Mouse (Mus musculus) inflammation-experienced regulatory T-cells, adult 6 months (primary cell): ENCODE results near the gene Adamts9. TPM values are rescaled to one million over a fixed set of nuclear protein-coding genes. Genes with fewer than 3 reads are reported as not detected.

Experiments used
- ATAC-seq: one replicate; pipeline ENCODE4 v1.8.0; 2017
- polyA plus RNA-seq, 3 experiments: library from polyadenylated mRNA; unstranded; fragments of 100-300 nt; shearing (Covaris generic); gene quantifications; one replicate each; pipeline ENCODE4 v1.2.1; 2017

The Adamts9 gene
- polyA plus RNA-seq = under 1 TPM in 2 of 3 experiments, not detected in 1; 0.20 to 0.35 TPM

DNA sequence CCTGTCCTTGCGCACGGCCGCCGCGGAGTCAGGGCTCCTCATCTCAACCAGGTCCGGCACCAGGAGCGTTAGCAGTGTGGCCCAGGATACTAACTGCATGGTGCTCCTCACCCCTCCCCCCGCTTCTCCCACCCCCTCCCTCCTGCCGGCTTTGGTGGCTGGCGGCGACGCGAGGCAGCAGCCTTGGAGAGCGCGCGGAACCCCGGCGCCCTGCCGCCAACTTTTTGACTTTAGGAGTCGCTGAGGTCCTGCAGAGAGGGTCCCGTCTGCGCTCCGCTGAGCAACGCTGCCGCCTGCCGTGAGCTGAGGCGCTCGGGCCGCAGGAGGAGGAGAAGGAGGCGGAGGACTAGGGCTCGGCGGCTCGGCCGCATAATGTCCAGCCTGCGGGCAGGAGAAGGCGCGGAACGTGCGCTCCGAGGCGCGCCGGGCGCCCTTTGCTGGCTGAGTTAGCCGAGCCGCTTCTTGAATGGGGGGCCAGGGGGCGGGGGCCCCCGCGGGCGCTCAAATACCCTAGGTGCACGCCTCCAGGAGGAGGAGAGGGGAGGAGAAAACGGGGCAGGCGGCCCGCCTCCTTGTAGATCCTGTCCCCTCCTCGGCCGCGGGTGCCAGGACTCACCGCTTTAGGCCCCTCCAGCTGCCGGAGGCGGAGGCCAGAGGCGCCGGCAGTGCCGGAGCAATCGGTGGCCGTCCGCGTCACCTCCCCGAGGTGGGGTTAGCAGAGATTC is at the start of gene Adamts9:
TSS of gene Adamts9 (minus strand) at position 436 of the 725 bp plus-strand sequence.
- no peak for ATAC-seq

DNA sequence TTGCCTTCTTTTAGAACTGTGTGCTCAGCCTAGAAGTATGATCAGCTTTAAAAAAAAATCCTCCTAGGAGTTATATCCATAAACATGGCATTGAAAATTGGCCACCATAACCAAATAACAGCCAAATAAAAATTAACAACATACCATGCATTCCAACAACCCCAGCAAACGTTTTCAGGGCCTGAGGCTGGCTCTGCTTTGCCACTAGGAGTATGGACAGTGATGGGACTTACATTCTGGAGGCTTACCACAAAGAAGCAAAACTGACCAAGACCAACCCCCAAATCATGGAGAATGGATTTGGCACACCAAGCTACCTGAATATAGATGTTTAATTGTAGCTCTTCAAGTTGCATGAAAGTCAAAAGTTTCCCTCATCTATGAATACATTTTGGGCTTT is 48.3 kb upstream of the Adamts9 start:
- ATAC-seq = no peak

DNA sequence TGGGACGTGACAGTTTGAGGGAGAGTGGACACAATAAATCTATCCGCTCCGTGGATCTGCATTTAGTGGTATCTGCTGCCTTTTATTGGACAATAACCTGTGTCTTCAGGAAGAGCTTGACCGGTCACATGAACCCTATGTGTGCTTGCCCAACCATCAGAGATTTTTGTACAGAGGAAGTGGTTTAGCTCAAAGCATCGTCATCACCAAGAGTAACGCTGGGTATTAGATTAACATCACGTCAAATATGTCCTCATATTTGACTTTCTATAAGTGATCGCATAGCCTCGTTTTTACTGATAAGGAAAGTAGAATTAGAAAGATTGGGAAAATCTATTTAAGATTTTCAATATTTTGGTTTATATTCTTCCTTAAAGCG is 45.3 kb upstream of the Adamts9 start:
- ATAC-seq = no peak

GRCm38 (mm10) chr6:92987846-92988619 is 44.7 kb upstream of the Adamts9 start:
- no peak for ATAC-seq

- ATAC-seq = no peak
Observed at GRCm38 (mm10) chr6:92987366-92987765, 44.1 kb upstream of the Adamts9 start.

GRCm38 (mm10) chr6:92983421-92983820 is 40.1 kb upstream of the Adamts9 start:
- no peak for ATAC-seq

- ATAC-seq = no peak
Observed at GRCm38 (mm10) chr6:92981451-92982186, 38.3 kb upstream of the Adamts9 start.

DNA sequence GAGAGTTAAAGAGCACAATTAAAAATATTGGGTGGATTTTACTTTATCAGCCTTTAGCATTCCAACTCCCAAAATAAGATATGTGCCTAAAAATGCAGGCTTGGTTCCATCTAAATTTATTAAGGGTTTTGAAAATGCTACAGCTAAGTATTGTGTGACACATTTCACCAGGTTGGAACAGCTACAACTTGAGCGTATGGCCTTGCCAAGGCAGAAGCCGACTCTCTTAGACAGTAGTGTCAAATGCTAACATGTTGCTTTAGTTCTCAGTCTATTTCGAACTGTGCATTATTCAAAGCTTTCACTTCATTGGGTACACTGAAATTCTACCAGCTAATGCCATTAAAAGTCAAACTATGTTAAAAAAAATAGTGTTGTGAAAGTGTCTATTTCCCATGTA is 30.0 kb upstream of the Adamts9 start:
- no peak for ATAC-seq

GRCm38 (mm10) chr6:92968718-92969117 is 25.4 kb upstream of the Adamts9 start:
- ATAC-seq = no peak

DNA sequence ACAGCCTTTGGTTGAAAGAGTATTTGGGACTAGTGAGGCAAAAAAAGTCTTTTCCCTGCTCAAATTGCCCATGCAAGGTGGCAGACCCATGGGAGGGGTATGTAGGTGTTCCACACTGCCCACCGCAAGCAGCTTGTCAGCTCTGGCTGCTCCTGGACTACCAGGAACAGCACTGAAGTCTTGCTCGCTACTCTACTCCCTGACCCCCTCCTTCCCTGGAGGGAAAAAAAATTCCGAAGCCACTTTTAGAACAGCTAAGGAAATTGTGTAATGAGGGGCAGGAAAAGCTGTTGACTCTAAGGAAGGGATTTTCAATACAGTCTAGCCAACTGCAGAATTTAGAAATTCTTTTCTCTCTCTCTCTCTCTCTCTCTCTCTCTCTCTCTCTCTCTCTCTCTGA is 24.9 kb upstream of the Adamts9 start:
- ATAC-seq = no peak

- no peak for ATAC-seq
Observed at GRCm38 (mm10) chr6:92962966-92963365, 19.7 kb upstream of the Adamts9 start.

DNA sequence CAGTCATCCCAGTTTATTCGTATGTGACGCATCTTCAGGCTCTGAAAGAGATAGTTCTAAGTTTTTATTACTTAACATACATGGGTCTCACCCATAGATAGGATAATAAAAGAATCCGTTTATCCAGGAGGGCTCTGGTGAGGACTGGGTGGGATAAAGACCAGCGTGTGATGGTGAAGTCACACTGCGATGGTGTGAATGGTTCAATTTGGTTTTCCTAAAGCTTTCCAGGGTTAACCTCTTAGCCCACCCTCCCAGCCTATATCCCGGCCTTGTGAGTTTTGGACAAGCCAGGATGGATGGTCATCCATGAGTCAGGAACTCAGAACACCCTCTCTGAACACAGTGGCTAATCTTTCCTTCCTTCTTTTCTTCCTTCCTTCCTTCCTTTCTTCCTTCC is 17.7 kb upstream of the Adamts9 start:
- ATAC-seq = no peak

- no peak for ATAC-seq
Observed at GRCm38 (mm10) chr6:92959416-92959815, 16.1 kb upstream of the Adamts9 start.

DNA sequence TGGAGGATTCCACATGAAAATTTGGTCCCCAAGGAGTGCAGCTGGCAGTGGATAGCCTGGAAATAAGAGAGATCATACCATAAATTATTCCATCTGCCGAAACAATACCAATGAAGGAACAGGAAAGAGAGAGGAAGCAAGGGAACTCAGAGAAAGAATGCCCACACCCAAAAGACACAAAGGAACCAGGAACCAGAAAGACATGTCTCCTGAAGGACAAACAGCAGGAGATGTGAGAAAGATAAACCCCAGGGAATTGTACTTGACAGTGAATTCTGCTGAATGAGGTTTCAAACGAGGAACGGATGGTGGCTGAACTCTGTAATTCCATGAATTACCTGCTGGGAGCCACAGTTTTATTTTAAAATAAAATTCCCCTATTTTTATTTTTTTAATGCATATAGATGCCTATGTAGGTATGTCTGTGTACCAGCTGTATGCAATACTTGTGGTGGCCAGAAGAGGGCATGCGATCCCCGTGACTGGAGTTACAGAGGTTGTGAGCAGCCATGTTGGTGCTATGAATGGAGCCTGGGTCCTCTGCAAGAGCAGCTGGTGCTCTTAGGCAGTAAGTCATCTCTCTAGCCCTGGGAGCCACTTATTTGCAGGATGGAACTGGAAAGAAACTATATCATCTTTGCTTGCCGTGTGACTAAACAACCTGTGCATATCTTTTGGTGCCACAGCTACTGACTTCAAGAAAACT is 4.2 kb upstream of the Adamts9 start:
- ATAC-seq = no peak

DNA sequence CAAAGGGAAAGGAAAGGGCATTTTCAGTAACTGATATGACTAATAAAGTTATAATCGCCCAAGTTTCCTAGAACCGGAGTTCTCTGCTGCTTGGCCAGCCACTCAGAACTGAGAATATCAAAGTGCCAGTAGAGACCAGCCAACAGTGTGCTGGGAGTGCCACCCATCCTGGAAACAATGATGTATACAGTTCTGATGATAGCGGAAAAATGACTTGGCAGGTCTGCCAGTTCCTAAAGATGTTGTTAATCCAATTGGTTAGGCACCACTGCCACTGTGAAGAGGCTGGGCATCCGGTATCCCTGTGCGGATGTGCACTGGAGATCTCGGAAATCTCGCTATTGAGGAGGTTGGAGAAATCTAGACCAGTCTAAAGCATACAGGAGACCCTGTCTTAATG is 1.4 kb upstream of the Adamts9 start:
- no peak for ATAC-seq

GRCm38 (mm10) chr6:92944048-92944685 is 875 bp upstream of the Adamts9 start:
- no peak for ATAC-seq

- ATAC-seq = no peak
Observed at GRCm38 (mm10) chr6:92941756-92942420, 1.4 kb downstream of the Adamts9 start.

DNA sequence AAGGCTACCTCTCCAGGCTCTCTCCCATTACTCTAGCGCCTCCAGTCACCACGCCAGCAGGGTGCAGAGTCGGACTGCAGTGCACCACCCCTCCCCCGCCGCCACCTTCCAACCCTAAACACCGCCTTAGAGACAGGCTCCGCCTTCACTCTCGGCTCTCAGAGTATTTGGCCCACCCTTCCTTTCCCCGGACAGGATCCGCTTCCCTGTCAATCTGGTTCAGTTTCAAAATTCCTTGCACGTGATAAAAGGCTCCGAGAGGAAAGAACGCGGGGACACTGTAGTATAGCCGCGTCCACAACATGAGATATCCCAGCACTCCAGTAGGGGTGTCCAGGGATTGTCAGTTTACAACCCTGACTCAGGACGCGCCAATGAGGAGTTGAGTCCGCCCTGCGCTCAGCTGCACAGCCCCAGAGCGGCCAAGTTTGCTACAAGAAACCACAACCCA is 2.0 kb downstream of the Adamts9 start:
- no peak for ATAC-seq

DNA sequence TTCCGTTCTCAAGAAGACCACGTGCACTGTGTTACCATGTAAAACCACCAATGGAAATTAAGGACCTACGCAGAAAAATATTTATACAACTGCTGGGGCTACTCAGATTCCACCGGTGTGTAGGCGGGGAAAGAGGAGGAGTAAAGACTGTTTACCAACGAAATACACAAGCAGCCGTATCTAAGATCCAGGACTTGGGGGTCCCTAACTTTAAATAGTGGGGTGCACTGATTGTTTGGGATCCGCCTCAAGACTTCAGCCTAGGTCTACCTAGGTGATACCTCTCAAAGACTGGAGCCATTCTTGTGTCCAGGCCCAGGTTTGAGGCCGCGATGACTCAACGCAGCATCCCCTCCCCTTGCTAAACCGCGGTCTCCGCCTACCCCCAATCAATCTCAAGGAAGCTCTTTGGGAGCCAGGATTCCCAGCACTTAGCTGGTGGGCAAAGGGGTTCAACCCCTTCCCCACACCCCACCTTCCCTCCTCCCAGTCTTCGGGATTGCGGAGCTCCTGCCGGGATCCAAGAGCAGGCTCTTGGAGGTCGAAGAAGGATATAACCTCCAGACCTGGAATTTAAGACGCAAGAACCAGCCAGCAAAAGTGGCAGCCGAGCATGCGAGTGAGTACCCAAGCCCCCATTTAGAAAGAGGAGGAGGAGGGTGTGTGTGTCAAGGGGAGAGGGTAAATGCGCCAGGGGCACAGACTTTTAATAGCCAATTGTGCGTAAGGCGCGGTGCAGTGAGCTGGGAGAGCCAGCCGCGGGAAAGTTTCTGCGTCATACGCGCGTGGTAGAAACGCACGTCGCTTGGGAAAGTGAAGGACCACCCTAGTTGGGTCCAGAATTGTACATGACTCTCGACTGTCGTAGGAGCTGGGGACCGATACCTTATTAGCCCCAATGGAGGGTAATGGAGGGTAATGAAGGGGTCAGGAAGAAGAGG is 2.8 kb downstream of the Adamts9 start:
- no peak for ATAC-seq

DNA sequence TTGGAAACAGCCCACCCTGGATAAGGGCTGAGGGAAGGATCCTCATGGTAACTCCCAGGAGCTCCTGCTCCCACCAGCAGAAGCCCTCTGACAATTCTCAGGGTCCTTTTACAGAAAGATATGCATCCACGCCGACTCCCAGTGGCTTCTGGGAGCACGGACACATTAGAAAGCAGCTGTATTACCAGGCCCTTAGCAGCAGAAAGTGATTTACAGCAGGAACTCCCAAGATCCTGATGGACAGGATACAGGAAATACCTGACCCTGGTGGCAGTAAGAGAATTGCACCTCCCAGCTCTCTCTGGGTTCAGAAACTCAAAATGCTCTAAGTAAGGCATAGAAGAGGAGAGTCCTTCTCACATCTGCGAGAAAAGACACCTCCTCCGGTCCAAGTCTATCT is 15.0 kb downstream of the Adamts9 start:
- ATAC-seq = no peak
